Mouse (Mus musculus) cortical plate, adult 2 months (tissue): ENCODE measurements at regions not wholly inside any gene's neighbourhood (a gene's known extent, or its start where the extent isn't known, plus 50 kb on each side); places are given as distances from the start of the nearest gene placed in this dataset.

Source experiments
- H3K27ac ChIP-seq: fragments of 200-500 bp; 2 replicates; pipeline ENCODE4 v1.5.1; 2012; ENCODE audit warnings: low read length, control low read depth, inconsistent platforms; ENCODE audit not compliant: insufficient read depth
- H3K4me1 ChIP-seq: fragments of 200-500 bp; 2 replicates; pipeline ENCODE4 v1.6.1; 2011; ENCODE audit warnings: low read length; ENCODE audit not compliant: control insufficient read depth, insufficient read depth
- H3K4me3 ChIP-seq: fragments of 200-500 bp; 2 replicates; pipeline ENCODE4 v1.5.1; 2011; ENCODE audit warnings: mild to moderate bottlenecking, low read length, control low read depth; ENCODE audit not compliant: insufficient read depth
- CTCF ChIP-seq: fragments of 200-500 bp; IDR thresholded peaks from 2 replicates; pipeline ENCODE4 v1.5.1; 2011; ENCODE audit warnings: mild to moderate bottlenecking, control low read depth, low read length; ENCODE audit not compliant: insufficient read depth; ENCODE audit errors: extremely low read depth
- POLR2A ChIP-seq: fragments of 200-500 bp; IDR thresholded peaks from 2 replicates; pipeline ENCODE4 v1.6.1; 2011; ENCODE audit warnings: mild to moderate bottlenecking, low read length, control low read depth; ENCODE audit not compliant: insufficient read depth; ENCODE audit errors: extremely low read depth

DNA sequence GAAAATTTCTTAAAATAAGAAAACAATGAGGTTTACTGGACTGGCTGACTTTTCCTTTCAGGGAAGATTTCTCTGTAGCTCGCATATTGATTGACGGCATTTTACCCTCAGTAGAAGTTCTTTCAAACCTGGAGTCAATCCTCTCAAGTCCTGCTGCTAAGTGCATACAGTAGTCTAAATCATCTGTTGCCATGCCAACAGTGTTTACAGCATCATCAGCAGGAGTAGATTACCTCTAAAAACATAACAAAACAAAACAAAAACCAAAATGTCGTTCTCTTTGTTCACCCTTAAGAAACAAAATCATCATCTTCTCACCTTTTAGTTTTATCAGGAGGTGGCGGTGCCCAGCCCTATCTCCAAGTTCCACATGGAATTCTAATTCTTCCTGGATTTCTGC lies 143.8 kb downstream of the Icos start:
- Histone ChIP-seq H3K27ac (no peak overlapping the region), H3K4me1 (no peaks in the 10 kb centered on the region), H3K4me3 (no peak overlapping the region)
- TF ChIP-seq POLR2A, result no peak
- TF ChIP-seq CTCF, result no peak

DNA sequence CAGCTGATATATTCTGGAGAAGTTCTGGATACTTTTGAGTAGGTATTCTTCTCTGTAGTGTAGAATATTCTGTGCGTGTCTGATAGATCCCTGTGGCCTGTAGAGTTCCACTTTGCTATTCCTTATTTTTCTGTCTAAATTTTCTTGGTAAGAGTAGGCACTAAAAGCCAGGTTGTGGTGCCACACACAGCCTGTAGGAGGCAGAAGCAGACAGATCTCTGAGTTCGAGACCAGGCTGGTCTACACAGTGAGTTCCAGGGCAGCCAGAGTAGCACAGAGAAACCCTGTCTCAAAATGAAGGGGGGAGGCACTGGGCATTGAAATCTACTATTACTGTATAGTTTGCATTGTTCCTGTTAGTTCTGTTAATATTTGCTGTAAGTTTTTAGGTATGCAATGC lies 147.4 kb downstream of the Icos start:
- H3K4me3 ChIP-seq, result no peak overlapping the region
- no peak overlapping the region for H3K27ac ChIP-seq
- no peaks in the 10 kb centered on the region for H3K4me1 ChIP-seq
- TF ChIP-seq POLR2A (no peak), CTCF (no peak)

DNA sequence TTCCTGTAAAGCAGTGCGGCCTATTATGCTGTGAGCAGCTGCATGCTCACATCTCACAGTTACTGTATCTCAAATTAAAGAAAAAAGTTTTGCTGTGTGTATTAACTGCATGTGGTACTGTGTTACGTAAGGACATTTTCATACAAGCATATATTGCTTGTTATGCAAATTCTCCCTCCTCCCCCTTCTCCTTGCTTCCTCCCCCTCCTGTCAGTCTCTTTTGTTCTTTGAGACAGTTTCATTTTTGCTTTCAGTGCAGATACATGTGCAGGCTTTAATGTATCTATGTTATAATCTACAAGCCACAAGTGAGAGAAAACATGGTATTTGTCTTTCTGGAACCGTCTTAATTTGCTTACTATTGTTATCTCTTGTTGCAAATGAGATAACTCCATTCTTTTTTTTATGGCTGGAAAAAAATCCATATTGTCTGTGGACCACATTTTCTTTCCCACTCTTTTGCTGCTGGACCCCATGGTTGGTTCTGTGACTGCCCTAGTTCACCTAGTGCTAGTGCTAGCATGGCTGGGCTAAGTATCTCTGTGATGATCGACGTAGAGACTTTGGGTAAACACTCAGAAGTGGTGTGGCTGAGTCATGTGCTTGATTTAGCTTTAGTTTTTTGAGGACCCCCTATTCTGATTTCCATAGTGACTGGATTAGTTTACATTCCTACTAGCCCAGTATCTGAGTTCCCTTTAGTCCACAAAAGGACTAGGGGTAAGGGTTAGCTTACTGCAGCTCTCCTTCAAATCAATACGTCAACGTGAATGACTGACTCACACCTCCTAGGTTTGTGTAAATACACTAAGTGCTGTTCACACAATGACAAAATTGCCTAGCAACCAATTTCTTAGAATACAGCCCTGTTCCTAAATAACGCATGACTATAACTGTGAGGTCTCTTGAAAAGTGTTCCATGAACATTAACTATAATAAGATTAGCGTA lies 158.1 kb downstream of the Icos start:
- Histone ChIP-seq H3K4me1 (no peaks in the 10 kb centered on the region), H3K27ac (no peak overlapping the region), H3K4me3 (no peak overlapping the region)
- TF ChIP-seq CTCF (no peak), POLR2A (no peak)

DNA sequence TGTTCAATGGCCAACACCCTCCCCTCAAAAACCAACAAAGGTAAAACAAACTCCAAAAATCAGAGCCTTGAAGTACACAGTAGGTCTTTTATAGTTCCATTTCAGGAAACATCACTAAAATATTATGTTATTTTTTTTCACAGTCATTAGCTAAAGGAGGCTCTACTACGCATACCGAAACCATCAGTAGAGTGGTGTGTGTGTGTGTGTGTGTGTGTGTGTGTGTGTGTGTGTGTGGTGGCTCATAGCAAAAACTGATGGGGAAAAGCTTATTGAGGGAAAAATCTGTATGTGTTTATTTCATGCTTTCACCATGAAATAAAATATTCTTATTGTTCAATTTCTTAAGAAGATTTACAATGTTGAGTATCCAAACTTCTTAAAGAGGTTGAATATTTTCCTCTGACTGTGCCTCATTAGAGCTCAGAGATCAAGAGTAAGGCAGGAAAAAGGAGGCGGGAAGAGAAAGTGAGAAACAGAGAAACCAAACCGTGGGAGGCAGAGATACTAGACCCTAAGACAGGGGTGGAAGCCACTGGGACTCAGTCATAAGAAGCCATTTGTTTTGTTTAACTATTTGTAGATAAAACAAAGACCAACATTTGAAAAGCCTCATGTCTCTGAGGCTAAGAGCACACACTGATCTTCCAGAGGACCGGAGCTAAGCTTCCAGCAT lies 159.6 kb downstream of the Icos start:
- Histone ChIP-seq H3K4me3 (no peak overlapping the region), H3K4me1 (no peaks in the 10 kb centered on the region), H3K27ac (no peak overlapping the region)
- no peak for TF ChIP-seq CTCF
- TF ChIP-seq POLR2A, result no peak

DNA sequence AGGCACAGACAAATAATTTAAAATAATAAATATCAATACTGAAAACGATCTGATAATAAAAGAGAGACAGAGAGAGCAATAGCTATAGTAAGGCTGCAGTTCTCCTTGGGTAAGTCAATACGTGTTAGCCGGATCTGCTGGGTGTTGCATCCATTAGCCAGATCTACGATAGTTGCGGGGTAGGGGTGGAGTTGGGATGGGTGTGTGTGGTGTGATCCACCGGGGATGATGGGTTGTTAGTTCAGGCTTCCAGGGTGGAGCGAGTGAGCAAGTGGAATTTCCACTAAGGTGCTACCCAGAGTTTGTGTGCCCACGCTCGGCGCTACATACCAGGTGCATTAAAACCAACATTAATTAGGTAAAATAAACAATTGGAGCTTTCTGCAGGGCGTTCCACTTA lies 160.2 kb downstream of the Icos start:
- Histone ChIP-seq H3K27ac (no peak overlapping the region), H3K4me1 (no peaks in the 10 kb centered on the region), H3K4me3 (no peak overlapping the region)
- no peak for TF ChIP-seq POLR2A
- TF ChIP-seq CTCF, result no peak

DNA sequence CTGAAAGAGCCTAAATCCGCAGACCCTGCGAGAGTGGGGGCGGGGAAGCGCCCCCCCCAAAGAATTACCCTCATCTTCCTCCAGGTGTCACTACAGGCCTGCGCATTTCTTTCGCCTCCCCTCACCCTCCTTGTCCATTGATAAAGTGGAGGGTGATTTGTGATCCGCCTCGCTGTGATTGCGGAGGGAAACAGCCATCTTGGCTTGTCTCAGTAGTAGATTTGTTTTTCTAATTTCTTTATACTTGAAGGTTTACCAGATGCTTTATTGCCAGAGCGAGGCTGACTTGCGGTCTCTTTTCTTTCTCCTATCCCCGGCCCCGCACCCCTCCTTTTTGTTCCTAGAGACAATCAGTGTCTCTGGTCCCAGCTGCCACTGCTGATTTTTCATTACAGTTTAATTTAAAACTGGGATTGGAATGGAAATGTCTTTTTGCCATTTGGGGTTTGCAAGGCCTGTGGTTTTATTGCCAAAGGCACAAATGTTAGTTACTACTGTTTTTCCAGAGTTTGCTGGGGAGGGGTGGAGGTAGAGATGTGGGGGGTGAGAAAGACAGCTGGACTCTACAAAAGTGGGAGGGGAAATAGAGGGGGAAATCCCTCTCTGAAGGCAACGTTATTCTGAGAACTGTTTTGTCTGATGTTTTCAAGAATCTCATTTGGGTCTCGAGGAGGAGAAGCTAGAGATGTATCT lies 161.7 kb downstream of the Icos start:
- Histone ChIP-seq H3K4me3 (0 out of 2 replicates have a peak overlapping the region, but pooled peaks have one; percentile 1), H3K27ac (no peak overlapping the region), H3K4me1 (no peaks in the 10 kb centered on the region)
- TF ChIP-seq CTCF, result peak; percentile 65
- TF ChIP-seq POLR2A, result no peak

DNA sequence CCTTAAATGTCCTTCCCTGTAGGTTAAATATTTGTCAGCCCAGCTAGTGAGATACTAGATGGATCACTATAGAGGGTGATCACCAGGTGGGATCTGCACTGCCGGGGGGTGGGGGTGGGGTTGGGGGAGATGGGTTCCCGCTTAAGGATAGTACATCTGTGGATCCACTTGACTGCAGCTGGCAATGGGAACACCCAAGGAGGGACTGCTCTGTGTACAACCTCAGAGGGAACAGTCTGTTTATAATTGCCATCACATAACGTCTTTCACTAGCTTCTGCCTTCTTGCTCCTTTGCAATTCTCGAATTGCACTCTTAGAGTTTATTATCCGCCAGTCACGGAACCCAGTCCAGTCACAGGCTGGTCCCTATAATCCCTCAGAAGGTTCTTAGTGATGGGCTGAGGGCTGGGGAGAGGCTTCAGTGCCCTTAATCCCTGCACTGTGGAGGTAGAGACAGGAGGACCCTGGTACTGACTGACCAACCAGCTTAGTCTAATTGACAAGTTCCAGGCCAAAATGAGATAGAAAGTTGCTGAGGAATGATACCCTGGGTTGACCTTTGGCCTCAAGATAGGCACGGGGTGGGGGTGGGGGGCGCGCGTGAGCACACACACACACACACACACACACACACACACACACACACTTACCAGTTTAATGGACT lies 162.4 kb downstream of the Icos start:
- no peak overlapping the region for H3K4me3 ChIP-seq
- H3K4me1 ChIP-seq, result no peaks in the 10 kb centered on the region
- no peak overlapping the region for H3K27ac ChIP-seq
- no peak for TF ChIP-seq CTCF
- no peak for TF ChIP-seq POLR2A

DNA sequence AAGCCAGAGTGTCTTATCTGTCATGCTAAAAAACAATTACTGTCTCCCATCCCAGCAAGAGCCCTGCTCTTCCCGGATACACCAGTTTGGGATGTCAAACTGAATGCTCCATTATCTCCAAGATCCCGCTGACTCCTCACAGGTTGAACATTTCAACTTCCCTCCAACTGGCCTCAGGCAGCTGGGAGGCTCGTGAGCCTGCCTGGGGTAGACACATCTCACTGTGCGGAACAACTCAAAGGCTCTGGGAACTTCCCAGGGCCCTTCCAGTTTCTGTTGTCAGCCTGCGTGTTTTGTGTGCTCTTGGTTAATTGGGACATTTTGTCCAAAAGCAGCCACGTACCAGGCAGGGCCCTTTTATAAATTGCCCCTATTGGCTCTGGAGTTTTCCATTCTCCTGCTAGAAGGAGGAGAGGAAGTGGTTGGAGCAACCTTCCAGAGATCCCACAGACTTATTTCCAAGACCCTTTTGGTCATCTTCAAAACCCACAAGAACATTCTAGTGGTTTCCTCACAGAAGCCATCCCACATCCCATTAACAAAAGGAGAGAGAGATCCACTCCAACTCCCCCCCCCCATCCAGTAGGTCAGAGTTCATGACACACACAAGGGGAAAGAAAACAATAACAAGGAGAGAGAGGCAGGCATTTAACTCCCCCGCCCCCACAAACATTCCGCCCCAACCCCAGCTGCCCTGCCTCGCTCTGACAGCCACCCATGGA lies 163.3 kb downstream of the Icos start:
- Histone ChIP-seq H3K4me3 (no peak overlapping the region), H3K4me1 (no peaks in the 10 kb centered on the region), H3K27ac (no peak overlapping the region)
- no peak for TF ChIP-seq POLR2A
- TF ChIP-seq CTCF, result no peak

DNA sequence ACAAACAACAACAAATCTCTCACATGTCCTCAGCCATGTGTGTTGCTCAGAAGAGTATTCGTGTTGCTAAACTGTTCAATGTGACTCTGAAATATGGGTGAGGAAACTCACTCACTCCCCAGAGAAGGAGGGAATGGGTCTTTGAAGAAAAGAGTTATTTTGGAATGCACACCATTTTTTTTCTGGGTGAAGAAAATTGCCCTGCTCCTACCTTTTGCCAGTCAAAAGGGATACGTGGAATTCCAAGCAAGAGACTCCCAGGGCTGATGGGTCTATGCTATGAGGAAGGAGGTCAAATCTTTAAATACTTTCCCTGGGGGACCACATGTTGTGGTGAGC lies 163.8 kb downstream of the Icos start:
- Histone ChIP-seq H3K27ac (no peak overlapping the region), H3K4me3 (no peak overlapping the region), H3K4me1 (no peaks in the 10 kb centered on the region)
- TF ChIP-seq POLR2A, result no peak
- TF ChIP-seq CTCF, result no peak
